Mouse (Mus musculus) heart, postnatal 10 days (tissue): ENCODE measurements around the gene Tm7sf3. TPM values are rescaled to one million over a fixed set of nuclear protein-coding genes. Genes with fewer than 3 reads are reported as not detected.
"Not testable (repeated sequence)": the region's sequence is repeated elsewhere in the genome, so short reads cannot be mapped to it uniquely, and the experiment has no call there.

Experiments used
- DNase-seq, 2 experiments: peaks; one replicate each; pipeline ENCODE4 v3.0.0; 2021
- intact Hi-C: fragments of 180-260 bp; cut with DNase I; formaldehyde crosslinking; loops from one replicate; pipeline ENCODE4 v1.15.1; 2025
- total RNA-seq, 2 experiments: library from RNA; stranded (reverse); gene quantifications; 2 replicates each; pipeline ENCODE4 v1.2.3; 2021

Tm7sf3 gene
- total RNA-seq, 2 experiments from 2014 or later = 23.4 to 27.1 TPM

- intact Hi-C loops = no loop called here
- no peak for DNase-seq
Measured at GRCm38 (mm10) chr6:146628123-146628522, 14.5 kb downstream of the Tm7sf3 start.

GRCm38 (mm10) chr6:146616670-146617069 is 26.0 kb downstream of the Tm7sf3 start:
- no peak for DNase-seq
- intact Hi-C loops = no loop called here

DNA sequence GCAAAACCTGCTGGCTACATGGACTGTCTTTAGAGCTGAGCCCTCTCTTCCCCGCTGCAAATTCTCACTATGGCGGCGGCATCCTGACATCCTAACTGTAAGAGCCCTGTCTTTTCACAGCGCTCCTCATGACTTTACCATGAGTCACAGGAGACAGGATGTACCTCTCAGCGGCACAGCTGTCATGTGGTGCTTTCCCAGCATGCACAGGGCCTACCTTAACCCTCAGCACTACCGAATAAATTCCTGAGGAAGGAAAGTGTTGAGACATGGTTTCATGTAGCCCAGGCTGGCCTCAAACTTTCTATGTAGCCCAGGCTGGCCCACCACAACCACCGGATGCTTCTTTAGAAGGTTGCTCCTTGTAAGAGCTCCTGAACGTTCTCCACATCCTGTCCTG is 26.7 kb downstream of the Tm7sf3 start:
- intact Hi-C loops = no loop called here
- DNase-seq = no peak

GRCm38 (mm10) chr6:146614541-146614940 is 28.1 kb downstream of the Tm7sf3 start:
- intact Hi-C loops = no loop called here
- no peak for DNase-seq

DNA sequence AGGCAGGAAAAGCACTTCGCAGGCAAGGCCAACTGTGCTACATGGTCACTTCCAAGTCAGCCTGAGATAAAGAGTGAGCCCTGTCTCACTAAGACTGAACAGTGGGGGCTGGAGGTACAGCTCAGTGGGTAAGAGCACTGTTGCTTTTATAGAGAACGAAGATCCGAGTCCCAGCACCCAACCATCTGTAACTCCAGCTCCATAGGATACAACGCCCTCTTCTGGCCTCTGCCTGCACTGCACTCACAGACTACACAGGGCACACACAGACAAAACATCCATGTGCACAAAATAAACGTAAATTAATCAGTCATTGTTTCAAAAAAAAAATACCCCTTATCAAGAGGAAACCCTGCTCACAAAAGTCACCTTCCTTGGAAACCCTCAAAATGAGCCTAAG is 28.7 kb downstream of the Tm7sf3 start:
- intact Hi-C loops = no loop called here
- no peak for DNase-seq

GRCm38 (mm10) chr6:146612736-146613135 is 29.9 kb downstream of the Tm7sf3 start:
- intact Hi-C loops = no loop called here
- DNase-seq = no peak

DNA sequence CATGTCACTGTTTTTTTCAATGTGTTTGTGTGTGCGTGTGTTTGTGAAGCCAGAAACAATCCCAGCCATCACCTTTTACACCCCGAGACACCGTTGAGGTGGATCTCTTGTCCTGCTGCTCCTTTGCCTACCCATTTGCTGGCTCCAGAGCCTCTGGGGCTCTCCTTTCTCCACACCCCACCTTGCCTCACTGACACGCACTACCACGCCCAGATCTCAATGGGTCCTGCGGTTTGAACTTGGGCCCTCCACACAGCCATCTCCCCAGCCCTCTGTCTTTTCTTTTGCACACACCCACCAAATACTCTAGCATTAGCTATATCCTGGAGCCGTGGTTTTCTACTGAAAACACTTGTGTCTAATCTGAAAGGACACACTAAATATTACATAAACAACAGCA is 30.7 kb downstream of the Tm7sf3 start:
- no peak for DNase-seq
- intact Hi-C loops = no loop called here

DNA sequence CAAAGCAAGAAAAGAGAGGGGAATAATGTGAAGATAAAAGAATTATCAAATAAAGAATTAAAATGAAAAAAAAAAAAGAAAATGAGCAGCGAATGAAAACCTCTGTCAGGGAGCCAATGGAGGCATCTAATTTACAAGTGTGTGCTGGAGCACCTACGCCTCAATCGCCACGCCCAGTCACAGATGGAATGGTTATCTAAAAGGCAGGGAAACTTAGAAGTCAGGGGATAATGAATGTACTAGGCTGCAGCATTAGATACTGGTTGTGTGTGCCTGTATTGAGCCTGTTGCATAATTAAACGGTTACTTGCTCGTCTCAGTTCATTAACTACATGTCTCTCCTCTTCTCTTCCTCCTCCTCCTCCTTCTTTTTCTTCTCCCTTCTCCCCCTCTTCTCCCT is 31.2 kb downstream of the Tm7sf3 start:
- intact Hi-C loops = no loop called here
- DNase-seq = no peak

- DNase-seq = peak; percentile 13 to 25
- intact Hi-C loops = no loop called here
Measured at GRCm38 (mm10) chr6:146603651-146604050, 39.0 kb downstream of the Tm7sf3 start.

DNA sequence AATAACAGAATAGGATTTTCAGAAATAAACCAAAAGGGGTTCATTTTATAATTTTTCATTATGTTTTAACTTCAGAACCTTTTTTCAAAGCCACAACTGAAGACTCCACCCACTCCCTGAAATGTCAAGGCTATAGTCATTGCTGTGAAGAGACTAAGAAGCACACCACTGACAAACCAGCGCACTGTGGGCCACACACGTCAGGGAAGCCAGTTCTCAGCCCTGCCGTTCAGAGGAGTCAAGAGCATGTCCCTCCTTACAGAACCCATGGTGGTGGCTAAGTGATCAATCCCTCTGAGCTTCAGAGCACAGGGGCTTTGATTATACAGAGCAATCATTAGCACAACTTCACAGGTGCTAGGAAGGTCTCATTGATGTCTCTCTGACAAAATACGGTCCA is 40.0 kb downstream of the Tm7sf3 start:
- DNase-seq = no peak
- intact Hi-C loops = no loop called here

DNA sequence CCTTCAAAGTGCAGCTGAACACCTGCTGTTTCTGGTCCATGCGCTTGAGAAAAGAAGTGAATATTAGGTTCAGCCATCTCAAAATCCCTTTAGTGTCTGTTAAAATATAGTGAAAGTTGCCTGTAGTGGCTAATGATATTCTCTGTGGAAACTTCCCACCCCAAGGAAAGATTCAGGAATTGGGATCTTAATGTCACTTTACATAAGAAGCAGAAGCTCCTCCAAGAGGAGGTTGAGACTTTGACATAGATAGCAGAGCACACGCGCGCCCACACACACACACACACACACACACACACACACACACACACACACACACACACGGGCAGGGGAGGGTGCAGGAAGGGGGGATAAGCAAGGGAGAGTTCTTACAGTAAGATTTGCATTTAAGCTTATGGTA is 57.5 kb downstream of the Tm7sf3 start:
- DNase-seq = no peak
- intact Hi-C loops = no loop called here

DNA sequence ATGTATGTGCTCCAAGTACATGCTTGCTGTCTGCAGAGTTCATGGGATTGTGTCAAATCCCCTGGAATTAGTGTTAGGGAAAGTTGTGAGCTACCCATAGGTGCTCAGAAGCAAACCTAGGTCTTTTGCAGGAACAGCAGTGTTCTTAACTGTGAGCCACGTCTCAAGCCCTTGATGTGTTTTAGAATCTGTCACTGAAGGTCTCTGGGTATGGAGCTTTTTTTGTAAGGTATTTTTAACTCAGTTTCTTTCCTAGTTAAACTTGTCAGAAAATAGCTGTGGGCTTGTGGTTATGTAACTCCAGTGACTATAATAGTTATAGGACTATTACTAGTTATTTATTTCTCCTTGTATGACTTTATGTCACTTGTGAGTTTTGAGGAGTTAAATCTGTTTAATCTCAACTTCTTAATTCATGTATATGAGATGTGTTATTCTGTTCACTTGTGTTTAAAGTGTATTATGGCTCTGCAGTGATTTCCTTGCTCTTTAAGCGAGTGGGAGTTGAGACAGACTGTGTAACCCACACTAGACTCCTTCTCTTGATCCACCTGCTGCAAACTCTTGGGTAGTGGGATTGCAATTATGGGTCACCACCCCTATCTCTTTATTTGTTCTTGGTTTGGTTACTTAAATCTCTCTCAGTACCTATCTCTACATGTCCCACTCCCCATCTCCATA is 59.1 kb downstream of the Tm7sf3 start:
- intact Hi-C loops = no loop called here
- no peak for DNase-seq

GRCm38 (mm10) chr6:146580381-146580926 is 62.2 kb downstream of the Tm7sf3 start:
- intact Hi-C loops = no loop called here
- peak in 1 of 2 experiments; percentile 7 for DNase-seq

DNA sequence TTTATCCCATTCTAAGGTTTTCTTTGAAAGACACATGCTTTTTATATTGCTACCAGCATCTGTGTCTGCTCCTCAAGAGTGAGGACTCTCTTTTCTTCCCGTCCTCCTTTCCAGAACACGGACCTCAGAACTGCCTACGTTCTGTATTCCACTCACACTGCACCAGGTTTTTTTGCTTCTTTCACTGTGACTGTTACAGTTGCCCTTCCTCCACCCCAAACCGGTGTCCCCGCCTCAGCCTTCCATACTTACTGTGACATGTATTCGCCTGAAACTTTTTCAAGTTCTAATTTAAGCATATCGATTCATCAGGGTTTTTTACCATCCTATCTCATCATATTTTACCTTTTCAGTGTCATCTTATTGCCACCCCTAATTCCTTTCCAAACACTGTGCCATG is 64.0 kb downstream of the Tm7sf3 start:
- intact Hi-C loops = loop anchor here (2.0 to 5.0 kb wide), 2 partner anchors 54 to 149 kb away; no protein-coding TSS in a partner anchor
- peak; percentile 23 to 37 for DNase-seq

GRCm38 (mm10) chr6:146578111-146578531 is 64.5 kb downstream of the Tm7sf3 start:
- intact Hi-C loops = loop anchor here (2.0 to 5.0 kb wide), 2 partner anchors 55 to 149 kb away; no protein-coding TSS in a partner anchor
- DNase-seq = peak in 1 of 2 experiments; percentile 83

DNA sequence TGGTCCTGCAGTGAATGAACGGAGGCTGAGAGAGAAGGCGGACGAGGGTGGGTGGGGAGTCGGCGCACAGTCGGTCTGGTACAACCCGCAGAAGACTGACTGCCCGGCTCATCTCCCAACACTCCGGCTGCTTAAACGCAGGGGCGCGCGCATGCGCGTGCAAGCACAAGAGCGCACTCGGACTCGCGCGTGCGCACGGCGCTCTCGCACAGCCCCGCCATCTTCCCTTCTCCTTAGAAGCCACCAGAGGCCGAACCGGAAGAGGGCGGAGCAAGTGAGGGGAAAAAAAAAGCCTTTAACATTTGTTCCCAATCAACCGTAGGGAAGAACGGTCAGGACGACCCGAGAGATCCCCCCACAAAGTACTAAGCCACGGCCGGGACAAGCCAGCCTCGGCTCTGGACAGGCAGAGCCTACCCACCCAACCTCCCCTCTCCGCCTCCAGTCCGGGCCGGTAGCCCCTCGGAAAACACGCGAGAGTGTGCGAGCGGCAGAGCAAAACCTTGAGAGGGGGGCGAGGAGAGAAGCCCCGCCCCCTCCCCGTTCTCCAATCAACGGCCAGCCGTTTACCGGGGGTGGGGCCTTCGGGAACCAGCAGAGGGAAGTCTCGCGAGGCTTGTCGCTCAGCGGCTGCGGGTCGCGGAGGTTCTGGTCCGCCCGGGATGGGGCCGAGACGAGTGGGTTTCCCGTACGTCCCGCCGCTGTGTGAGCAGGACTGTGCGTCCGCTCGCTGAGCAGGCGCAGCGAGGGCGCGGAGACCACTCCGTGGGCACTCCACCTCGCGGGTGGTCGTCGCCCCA is 65.1 kb downstream of the Tm7sf3 start, which contains the start of gene Ints13:
Gene Ints13 (minus strand): TSS at position 526 of the 800 bp plus-strand sequence.
- intact Hi-C loops = loop anchor here (2.0 to 5.0 kb wide), 3 partner anchors 55 to 150 kb away; partner anchors contain the start of gene Itpr2
- peak; percentile 97 to 98 for DNase-seq

- DNase-seq = no peak
- intact Hi-C loops = loop anchor here (2.0 to 5.0 kb wide), 2 partner anchors 74 to 150 kb away; partner anchors contain the start of gene Itpr2
Measured at GRCm38 (mm10) chr6:146576903-146577302, 65.7 kb downstream of the Tm7sf3 start, which contains the start of gene Fgfr1op2. TSS of gene Fgfr1op2 (plus strand) at chr6:146577203.

DNA sequence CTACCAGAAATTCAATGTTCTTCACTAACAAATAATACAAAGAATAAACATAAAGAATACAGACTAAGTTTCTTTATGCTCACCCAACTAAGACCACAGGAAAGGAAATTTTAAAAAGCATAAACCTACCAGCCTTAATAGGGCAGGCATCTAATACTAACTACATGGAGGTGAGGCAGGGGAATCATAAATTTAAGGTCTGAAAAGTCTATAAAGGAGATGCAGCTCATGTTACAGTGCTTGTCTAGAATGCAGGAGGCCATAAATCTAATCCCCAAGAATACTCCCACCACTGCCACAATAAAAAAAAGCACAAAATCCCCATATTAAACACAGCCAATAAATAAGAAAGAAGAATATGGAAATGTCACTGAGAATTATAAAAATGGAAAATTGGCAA is 70.6 kb downstream of the Tm7sf3 start:
- DNase-seq = no peak
- intact Hi-C loops = no loop called here

GRCm38 (mm10) chr6:146562461-146562860 is 80.2 kb downstream of the Tm7sf3 start:
- intact Hi-C loops, DNase-seq: not testable (repeated sequence)
